Mouse (Mus musculus): ENCODE data around the gene Glce.
A peak's percentile ranks its signal among the peaks of the same experiment; 100 is the strongest.

The Glce gene

DNA sequence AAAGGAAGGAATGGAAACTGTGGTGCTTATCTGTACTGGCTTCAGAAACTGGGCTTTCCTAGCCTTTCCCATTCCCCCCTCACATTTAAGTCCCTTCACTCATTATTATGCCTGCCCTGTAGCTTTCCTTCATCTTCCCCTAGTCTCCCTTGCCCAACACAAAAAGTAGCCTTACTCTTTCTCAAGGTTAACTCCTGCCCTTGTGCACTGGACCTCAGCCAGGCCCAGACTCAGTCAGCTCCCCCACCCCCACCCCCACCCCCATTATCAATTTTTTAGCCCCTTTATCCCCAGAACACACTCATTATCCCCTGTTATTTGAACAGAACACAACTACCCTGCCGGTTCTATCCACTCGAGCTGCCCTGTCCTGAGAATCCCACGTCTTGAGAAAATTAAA lies 1.0 kb upstream of the Glce start:
- peak; percentile 6 for DNase-seq (ENCODE audit: low read depth, low spot score)

DNA sequence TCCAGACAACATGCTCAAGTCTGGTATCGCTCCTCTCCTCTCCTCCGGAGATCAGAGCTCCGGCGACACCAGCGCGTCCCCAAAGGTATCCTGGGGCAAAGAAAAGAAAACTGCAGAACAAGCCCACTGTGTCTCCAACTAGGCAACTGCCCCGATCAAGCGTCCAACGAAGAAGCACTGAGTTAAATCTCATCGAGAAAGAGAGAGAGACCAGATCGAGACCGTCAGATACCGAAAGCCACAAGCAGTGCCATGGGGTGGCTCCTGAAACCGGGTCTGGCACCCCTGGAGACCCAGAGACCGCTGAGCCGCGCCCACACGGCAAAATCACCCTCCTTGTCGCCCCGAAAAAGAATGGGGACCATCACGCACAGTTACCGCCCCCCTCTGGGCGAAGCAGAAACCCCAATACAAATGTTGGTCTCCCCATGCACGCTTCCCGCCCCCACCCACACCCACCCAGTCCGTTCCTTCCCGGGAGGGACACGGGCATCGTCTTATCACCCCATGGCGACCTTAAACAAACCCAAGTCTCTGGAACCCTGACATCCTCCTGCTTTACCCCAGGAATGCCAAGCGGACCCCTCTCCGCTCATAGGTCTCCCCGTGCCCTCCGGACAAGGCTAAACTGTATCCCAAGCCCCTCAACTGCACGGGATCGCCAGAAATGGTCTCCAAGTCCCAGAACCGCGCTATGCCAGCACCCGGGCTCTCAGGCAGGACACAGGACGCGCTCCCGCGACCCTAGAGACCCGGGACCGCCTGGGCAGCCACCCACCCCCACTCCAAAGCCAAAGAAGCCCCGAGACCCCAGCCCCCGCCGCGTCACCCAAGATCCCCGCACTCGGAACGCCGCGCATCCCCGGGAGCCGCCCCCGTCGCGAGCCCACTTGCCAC lies 656 bp downstream of the Glce start:
- peak; percentile 12 for DNase-seq (ENCODE audit: low read depth, low spot score)

DNA sequence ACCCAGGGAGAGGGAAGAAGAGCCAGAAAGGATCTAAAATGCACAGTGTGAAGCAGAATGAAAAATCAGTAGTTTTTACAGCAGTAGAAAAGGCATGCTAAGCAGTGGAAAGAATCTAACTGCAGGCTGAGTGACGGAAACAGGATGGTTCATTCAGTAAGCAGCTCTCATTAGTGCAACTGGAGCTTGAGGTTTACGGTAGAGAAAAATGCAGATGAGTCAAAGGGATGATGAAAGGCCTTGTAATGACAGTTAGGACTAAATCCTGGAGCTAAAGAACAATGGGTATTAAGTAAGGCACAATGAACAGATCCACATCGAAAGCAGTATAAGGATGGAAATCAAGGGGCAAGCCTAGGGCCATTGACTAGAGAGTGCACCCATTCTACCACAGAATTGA lies 3.7 kb downstream of the Glce start:
- no peak for DNase-seq (ENCODE audit: low read depth, low spot score)

GRCm38 (mm10) chr9:62115826-62116225 lies 6.6 kb downstream of the Glce start:
- no peak for DNase-seq (ENCODE audit: low read depth, low spot score)

DNA sequence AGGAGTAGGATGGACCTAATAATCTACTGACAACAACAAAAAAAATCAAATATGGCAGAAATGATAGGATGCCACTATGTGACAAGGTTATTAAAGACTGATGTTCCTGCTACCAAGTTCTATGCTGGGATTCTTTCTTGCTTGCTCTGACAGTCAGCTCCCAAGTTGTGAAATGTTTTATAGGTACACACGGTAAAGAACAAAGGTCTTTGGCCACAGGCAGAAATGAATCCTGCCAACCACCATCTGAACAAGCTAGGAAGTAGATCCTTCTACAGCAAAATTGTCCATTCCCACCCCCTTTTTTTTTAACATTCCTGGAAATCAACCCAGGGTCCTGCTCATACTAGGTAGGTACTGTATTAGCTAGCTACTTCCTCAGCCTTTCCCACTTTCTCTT lies 25.9 kb downstream of the Glce start:
- no peak for DNase-seq (ENCODE audit: low read depth, low spot score)

GRCm38 (mm10) chr9:62091604-62092003 lies 30.9 kb downstream of the Glce start:
- no peak for DNase-seq (ENCODE audit: low read depth, low spot score)

DNA sequence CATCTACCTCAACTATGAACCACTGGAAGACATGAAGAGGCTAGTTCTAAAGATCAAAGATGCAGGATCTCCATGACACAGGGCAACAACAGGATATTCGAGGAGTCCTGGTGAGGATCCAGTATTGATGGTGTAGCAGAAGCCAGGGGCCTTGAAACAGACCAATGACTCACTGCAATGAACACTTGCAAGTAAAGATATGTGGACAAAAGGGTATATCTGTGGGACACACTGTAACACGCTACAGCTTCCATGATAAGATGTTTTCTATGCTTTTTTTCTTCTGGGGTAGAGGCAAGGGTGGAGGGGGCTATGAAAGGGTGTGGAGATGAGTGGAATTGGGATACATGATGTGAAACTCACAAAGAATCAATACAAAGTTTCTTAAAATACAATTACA lies 36.9 kb downstream of the Glce start:
- no peak for DNase-seq (ENCODE audit: low read depth, low spot score)

DNA sequence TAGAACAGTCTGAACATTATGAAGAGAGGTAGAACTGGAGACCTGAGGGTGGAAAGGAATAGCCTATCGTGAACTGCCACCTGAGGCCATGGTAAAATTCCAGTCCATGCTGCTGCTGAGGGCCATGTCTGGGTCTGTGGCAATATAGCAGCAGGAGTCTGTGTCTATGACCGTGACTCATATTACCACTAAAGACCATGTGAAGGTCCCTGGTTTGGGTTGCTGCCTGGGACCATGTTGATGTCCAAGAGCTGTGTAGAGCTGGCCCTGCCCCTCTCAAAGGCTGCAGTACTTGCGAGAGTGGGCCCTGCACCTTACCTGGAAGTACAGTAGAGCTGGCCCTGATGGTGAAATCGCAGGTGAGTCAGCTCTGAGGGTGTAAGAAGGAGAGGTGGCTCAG lies 37.6 kb downstream of the Glce start:
- DNase-seq (ENCODE audit: low read depth, low spot score): no peak

DNA sequence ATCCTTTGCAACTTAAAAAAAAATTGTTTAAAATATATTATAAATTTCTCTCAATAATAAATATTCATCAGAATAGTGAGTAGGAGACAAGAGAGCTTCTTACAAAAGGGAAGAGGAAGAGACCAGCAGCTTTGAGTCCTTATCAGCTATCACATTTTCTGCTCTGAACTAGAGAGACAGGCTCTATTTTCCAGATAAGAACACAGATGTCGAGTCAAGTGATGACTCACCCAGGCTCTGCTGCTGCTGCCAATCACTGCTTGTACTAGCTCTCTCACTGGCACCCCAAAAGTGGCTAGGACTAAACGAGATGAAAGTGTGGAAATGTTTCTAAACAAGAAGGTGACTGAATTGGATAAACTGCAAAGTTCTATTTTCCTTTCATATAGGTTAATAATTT lies 39.5 kb downstream of the Glce start:
- DNase-seq (ENCODE audit: low read depth, low spot score): no peak

- DNase-seq (ENCODE audit: low read depth, low spot score): no peak
Measured at GRCm38 (mm10) chr9:62081542-62081941, 40.9 kb downstream of the Glce start.

GRCm38 (mm10) chr9:62080028-62080760 lies 42.3 kb downstream of the Glce start:
- DNase-seq (ENCODE audit: low read depth, low spot score): no peak

DNA sequence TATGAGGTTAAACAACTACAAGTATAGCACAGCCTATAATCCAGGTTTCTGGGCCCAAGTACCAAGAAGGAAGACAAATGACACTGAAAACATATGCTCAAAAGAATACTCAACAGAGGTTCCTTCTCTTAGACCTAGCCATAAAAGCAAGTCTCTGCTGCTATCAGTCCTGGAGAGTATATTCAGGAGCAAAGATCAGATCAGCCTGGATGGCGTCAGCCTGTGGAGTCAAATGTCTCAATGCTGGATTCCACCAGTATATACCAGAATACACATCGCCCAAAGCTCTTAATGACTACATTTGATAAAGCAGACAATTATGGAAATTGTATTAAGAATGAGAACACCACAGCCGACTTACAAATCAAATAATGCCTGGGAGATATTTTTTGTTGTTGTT lies 60.2 kb downstream of the Glce start:
- no peak for DNase-seq (ENCODE audit: low read depth, low spot score)

DNA sequence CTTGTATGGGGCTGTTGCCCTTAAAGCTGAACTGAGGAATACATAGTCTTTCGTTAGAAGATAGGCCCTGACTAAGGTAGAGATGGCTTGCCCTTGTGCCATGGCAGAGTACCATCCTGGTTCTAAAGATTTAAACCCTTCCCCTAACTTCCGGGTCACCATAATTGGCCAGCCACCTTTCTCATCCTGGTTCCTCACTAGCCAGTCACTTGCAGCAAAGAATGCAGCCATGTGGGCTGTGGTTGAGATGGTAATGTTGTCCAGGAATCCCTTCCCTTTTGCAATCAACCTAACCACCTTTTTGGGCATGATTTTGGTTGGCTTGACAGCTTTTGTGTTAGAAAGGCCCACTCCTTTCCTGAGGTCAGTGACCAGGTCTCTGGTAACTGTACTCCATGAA lies 62.0 kb downstream of the Glce start:
- no peak for DNase-seq (ENCODE audit: low read depth, low spot score)

DNA sequence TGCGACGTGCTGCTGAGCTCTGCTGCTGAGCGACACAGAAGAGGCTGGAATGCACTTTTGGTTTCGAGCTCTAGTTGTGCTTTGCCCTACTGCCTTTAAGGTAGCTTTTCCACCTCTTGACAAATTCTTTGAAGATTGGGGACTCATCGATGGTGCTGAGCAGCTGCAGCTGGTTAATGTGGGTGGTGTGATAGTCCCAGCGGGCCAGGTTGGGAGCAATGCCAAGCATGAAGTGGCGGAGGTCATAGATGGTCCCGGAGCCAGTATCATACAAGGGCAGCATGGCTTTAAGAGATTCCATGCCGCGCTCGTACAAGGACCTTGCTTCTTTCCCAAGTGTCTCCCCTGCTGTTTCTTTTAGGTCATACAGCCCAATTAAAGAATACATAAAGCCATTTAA lies 62.5 kb downstream of the Glce start:
- DNase-seq (ENCODE audit: low read depth, low spot score): no peak

GRCm38 (mm10) chr9:62057881-62058506 lies 64.5 kb downstream of the Glce start:
- DNase-seq (ENCODE audit: low read depth, low spot score): no peak

GRCm38 (mm10) chr9:62056206-62056605 lies 66.2 kb downstream of the Glce start:
- no peak for DNase-seq (ENCODE audit: low read depth, low spot score)

DNA sequence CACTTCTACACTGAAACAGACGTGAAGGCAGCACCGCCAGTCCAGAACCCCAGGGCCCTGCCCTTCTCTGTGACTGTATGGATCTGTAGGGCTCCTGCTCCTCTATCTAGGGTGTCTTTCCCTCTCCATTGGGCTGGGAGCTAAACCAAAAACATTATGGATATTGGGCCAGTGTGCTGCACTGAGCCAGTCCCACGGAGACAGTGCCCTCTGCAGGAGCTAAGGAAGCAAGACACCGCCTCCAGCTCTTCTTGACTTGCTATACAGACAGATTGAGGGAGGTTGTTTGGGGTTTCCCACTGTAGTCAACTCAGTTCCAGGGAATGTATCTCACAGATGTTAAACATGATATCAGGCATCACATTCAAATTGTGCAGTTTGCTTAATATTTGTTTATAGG lies 71.7 kb downstream of the Glce start:
- no peak for DNase-seq (ENCODE audit: low read depth, low spot score)

GRCm38 (mm10) chr9:62049166-62049565 lies 73.3 kb downstream of the Glce start:
- no peak for DNase-seq (ENCODE audit: low read depth, low spot score)

GRCm38 (mm10) chr9:62042167-62042566 lies 80.3 kb downstream of the Glce start:
- DNase-seq (ENCODE audit: low read depth, low spot score): no peak

GRCm38 (mm10) chr9:62040008-62040608 lies 82.3 kb downstream of the Glce start:
- no peak for DNase-seq (ENCODE audit: low read depth, low spot score)

- no peak for DNase-seq (ENCODE audit: low read depth, low spot score)
Measured at GRCm38 (mm10) chr9:62035806-62036205, 86.6 kb downstream of the Glce start.

- DNase-seq (ENCODE audit: low read depth, low spot score): no peak
Measured at GRCm38 (mm10) chr9:62032206-62032605, 90.2 kb downstream of the Glce start.
